ENCODE assay signal across 7 mouse cellular contexts in genomic region chr11:33917574-33917973, GRCm38 (mm10). TPM values are rescaled to one million over a fixed set of nuclear protein-coding genes. Genes with fewer than 3 reads are reported as not detected.
DNase-seq lines count a peak whose midpoint lies in the region; ATAC-seq lines count a peak whose summit lies in the region.

No protein-coding gene starts in this region.

- no peak overlapping the region for H3K4me3 ChIP-seq in embryonic facial prominence, embryonic 14.5 days (ENCODE audit: low read depth, low read length)

- intact Hi-C loops in heart, postnatal 36 days (cut with DNase I), result loop anchor here (1.0 kb wide), 2 partner anchors 184 to 192 kb away; no protein-coding TSS in a partner anchor

- peak; percentile 18 for DNase-seq in MN1 (ENCODE audit: low spot score)
- DNase-seq in adrenal gland, postnatal 4 days (ENCODE audit: low spot score in 2 of 2), result peak; percentile 45 to 49
- DNase-seq in embryonic facial prominence, embryonic 14.5 days (ENCODE audit: low spot score), result no peak
- peak; percentile 65 to 77 for DNase-seq in heart, postnatal 36 days
- DNase-seq in layer of hippocampus, postnatal 25 days (ENCODE audit: extremely low spot score in 1 of 2, low spot score in 1 of 2), result peak; percentile 80 to 93
- peak; percentile 79 to 80 for DNase-seq in right cerebral cortex, adult 2 months (ENCODE audit: low spot score in 2 of 2)

- 23% methylated on average over 6 of the region's 6 CpGs for WGBS in embryonic facial prominence, embryonic 14.5 days

- H3K9ac ChIP-seq in embryonic facial prominence, embryonic 14.5 days (ENCODE audit: low read depth, low read length), result no peak overlapping the region

- ATAC-seq in embryonic facial prominence, embryonic 14.5 days (ENCODE audit: low read depth), result 0 out of 2 replicates have a peak, but pooled peaks have one; percentile 60
- 0 out of 2 replicates have a peak, but pooled peaks have one; percentile 43 for ATAC-seq in megakaryocyte, adult 5-6 weeks (ENCODE audit: poor library complexity, severe bottlenecking)

- H3K27ac ChIP-seq in embryonic facial prominence, embryonic 14.5 days (replicated peaks; ENCODE audit: low read depth, low read length), result no peak overlapping the region

- H3K36me3 ChIP-seq in embryonic facial prominence, embryonic 14.5 days (ENCODE audit: control insufficient read depth, insufficient read depth, low read length), result no peaks in the 10 kb centered on the region

- no peaks in the 10 kb centered on the region for H3K9me3 ChIP-seq in embryonic facial prominence, embryonic 14.5 days (ENCODE audit: control insufficient read depth, low read length)

- no peaks in the 10 kb centered on the region for H3K4me1 ChIP-seq in embryonic facial prominence, embryonic 14.5 days (ENCODE audit: control insufficient read depth, insufficient read depth, low read length)

- 0 out of 2 replicates have a peak, but pooled peaks cover 3% of the 10 kb centered on the region for H3K27me3 ChIP-seq in embryonic facial prominence, embryonic 14.5 days (replicated peaks; ENCODE audit: control insufficient read depth, insufficient read depth, low read length)

- H3K4me2 ChIP-seq in embryonic facial prominence, embryonic 14.5 days (ENCODE audit: low read depth, low read length), result no peak overlapping the region

RNA-seq across cellular contexts. Expression of gene Kcnmb1, which starts 45.2 kb away (rescaled TPM):
- total RNA-seq in adrenal gland, postnatal 4 days (2021), result under 1 TPM; 0.17 TPM
- 0.09 and 0.22 TPM in 2 replicates for polyA plus RNA-seq in embryonic facial prominence, embryonic 14.5 days (2014; fragmentation: Nextera tagmentation; extraction: Ambion mirVana)
- total RNA-seq in heart, postnatal 36 days (2021), result under 1 TPM; 0.84 to 0.97 TPM
- total RNA-seq in layer of hippocampus, postnatal 25 days (2021), result under 1 TPM; 0.16 to 0.30 TPM
- not detected in 2 replicates for total RNA-seq in megakaryocyte, adult 5-6 weeks (2015)
- not detected in 2 replicates for total RNA-seq in megakaryocyte, adult 5-6 weeks (2017)
